Mouse (Mus musculus) thymus, adult 2 months (tissue): ENCODE data around the gene Creb3l2. TPM values are rescaled to one million over a fixed set of nuclear protein-coding genes. Genes with fewer than 3 reads are reported as not detected.
"Not testable (repeated sequence)": the region's sequence is repeated elsewhere in the genome, so short reads cannot be mapped to it uniquely, and the experiment has no call there.

Source experiments
- DNase-seq: peaks from one replicate; pipeline ENCODE4 v3.0.0; 2021
- H3K27ac ChIP-seq: fragments of 200-500 bp; 2 replicates; pipeline ENCODE4 v1.5.1; 2012; ENCODE audit warnings: low read length, control low read depth; ENCODE audit not compliant: control insufficient read depth, insufficient read depth
- H3K27me3 ChIP-seq: fragments of 200-500 bp; 2 replicates; pipeline ENCODE4 v1.6.1; 2012; ENCODE audit warnings: mild to moderate bottlenecking, low read length, moderate library complexity, mixed read lengths; ENCODE audit not compliant: control insufficient read depth, insufficient read depth
- H3K36me3 ChIP-seq: fragments of 200-500 bp; 2 replicates; pipeline ENCODE4 v1.6.1; 2012; ENCODE audit warnings: mild to moderate bottlenecking, low read length, moderate library complexity; ENCODE audit not compliant: control insufficient read depth, insufficient read depth
- H3K4me1 ChIP-seq: fragments of 200-500 bp; replicated peaks from 2 replicates; pipeline ENCODE4 v1.6.1; 2012; ENCODE audit warnings: low read length; ENCODE audit not compliant: control insufficient read depth, insufficient read depth
- H3K4me3 ChIP-seq: fragments of 200-500 bp; 2 replicates; pipeline ENCODE4 v1.5.1; 2012; ENCODE audit warnings: mild to moderate bottlenecking, low read length, control low read depth, moderate library complexity; ENCODE audit not compliant: control insufficient read depth, insufficient read depth
- CTCF ChIP-seq: fragments of 200-500 bp; IDR thresholded peaks from 2 replicates; pipeline ENCODE4 v1.5.1; 2012; ENCODE audit warnings: mild to moderate bottlenecking, control low read depth, low read length, moderate library complexity, borderline replicate concordance; ENCODE audit not compliant: control insufficient read depth, poor library complexity, insufficient read depth; ENCODE audit errors: extremely low read depth
- POLR2A ChIP-seq: fragments of 200-500 bp; IDR thresholded peaks from 2 replicates; pipeline ENCODE4 v1.6.1; 2012; ENCODE audit warnings: mild to moderate bottlenecking, low read length, control low read depth, moderate library complexity; ENCODE audit not compliant: control insufficient read depth, poor library complexity, insufficient read depth; ENCODE audit errors: extremely low read depth
- WGBS: fragments of 180-500 bp; shearing (Covaris S2); methylation state at CpG from one replicate; pipeline ENCODE4 v1.1.7; 2018; 5-methylcytosine and 5-hydroxymethylcytosine counted together
- polyA plus RNA-seq: library from polyadenylated mRNA; depleted of rRNA; stranded (reverse); fragments of >200 nt; gene quantifications from 2 replicates; pipeline ENCODE4 v1.2.3, GENCODE M21; 2012

The Creb3l2 gene
- polyA plus RNA-seq, 1 experiment, result 9.9 TPM

DNA sequence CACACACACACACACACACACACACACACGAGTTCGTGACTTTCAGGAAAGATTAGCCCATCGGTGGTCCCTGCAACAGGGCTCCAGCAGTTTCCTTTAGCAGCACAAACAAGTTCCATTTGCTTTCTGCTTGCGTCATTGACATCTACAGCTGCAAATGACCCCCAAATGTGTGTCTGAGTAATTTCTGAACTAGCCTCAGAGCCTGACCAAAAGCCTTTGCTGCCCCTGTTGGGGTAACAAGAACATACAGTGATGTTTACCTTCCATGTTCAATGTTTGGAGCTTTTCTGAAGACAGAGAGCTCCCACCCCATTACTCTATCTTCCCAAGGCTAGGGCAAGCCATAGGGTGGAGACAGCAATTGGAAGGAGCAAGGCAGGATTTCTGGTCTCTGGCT, 54.7 kb downstream of the Creb3l2 start:
- TF ChIP-seq CTCF (no peak), POLR2A (no peak)
- Histone ChIP-seq H3K36me3 (no peaks in the 10 kb centered on the region), H3K4me3 (no peak overlapping the region), H3K27me3 (no peaks in the 10 kb centered on the region), H3K27ac (no peak overlapping the region), H3K4me1 (no peaks in the 10 kb centered on the region)
- DNase-seq, result no peak
- WGBS, result 94% methylated on average over 4 of the region's 4 CpGs

DNA sequence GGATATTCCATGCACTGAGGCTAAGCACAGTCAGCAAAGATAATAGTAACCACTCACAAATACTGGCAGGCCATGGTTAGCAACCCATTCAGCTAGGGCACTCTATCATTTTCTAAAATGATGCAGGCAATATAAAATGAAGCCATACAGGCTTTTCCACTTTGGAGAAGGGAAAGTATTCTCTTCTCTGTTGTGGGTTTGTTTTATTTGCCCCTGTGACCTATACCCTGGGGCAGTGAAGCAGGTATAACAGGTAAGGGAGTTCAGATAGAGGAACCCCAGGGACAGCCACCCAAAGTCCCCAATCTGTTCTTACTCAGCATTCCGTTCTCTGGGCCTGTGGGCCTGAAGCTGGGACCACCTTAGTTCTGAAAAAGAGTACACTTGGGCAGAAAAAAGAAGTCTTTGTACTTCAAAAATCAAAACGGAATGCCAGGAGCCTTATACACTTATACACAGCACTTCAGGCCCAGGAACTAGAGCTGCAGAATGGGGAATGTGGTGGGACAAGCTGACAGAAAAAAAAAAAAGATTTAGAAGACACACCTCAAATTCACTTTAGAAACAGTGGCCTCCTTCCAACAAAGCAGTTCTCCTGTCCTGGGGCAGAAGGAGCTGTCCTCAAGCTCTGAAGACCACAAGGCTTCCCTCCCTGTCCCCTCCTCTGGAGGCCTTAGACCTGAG, 56.2 kb downstream of the Creb3l2 start:
- H3K4me1 ChIP-seq, result no peaks in the 10 kb centered on the region
- H3K4me3 ChIP-seq, result no peak overlapping the region
- TF ChIP-seq CTCF, result no peak
- TF ChIP-seq POLR2A, result no peak
- no peaks in the 10 kb centered on the region for H3K27me3 ChIP-seq
- 94% methylated on average over 2 of the region's 2 CpGs for WGBS
- no peaks in the 10 kb centered on the region for H3K36me3 ChIP-seq
- no peak overlapping the region for H3K27ac ChIP-seq
- no peak for DNase-seq

DNA sequence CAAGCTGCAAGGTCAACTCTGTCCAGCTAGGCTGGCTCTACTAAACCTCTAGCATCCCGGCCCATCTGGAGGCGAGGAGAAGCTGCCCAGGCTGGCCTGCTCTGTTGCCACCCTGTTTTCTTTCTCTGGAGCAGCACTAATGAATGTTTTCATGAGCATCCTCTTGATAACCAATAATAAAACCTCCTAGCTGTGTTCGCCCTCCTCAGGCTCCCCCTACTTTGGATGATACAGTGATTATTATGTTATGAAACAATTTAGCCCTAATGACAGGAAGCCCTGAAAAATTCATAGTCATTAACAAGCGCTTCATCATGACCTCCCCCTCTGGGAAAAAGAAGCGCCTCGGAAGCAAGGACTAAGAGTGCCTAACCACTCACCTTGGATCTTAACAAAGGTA, 59.2 kb downstream of the Creb3l2 start:
- Histone ChIP-seq H3K4me1 (no peaks in the 10 kb centered on the region), H3K36me3 (no peaks in the 10 kb centered on the region), H3K27me3 (no peaks in the 10 kb centered on the region), H3K4me3 (no peak overlapping the region), H3K27ac (no peak overlapping the region)
- no peak for DNase-seq
- no peak for TF ChIP-seq POLR2A
- TF ChIP-seq CTCF, result no peak
- 95% methylated on average over 6 of the region's 6 CpGs for WGBS

DNA sequence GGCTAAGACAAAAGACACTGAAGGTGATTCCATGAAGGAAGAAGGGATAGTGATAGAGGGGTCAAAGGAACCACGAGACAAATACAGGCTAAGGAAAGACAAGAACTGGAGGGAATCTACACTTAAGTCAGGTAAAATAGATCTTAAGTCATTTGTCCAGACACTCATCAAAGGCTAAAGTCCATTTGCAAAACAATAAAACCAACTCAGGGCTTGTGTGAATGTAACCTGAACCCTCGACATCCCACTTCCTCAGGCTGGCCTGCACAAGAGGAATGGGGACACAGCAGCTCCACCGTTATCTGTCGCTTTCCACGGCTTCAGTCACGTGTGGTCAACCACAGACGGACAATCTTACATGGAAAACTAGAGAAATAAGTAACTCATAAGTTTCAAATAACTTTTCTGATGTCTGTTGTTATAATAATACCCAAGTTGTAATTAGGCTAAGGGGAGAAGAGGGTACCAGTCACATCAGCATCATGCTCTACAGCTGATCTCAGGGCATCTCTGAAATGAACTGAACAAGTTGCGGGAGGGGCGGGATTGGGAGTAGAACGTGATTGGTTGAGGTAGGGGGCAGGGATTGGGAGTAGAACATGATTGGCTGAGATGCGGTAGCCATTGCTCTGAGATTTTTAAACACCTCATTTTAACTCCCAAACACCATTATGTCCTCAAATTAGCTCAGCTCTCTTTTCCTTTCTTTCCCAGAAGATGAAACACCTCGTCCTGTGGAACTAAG, 63.9 kb downstream of the Creb3l2 start:
- Histone ChIP-seq H3K36me3 (no peaks in the 10 kb centered on the region), H3K27ac (no peak overlapping the region), H3K4me1 (no peaks in the 10 kb centered on the region), H3K27me3 (no peaks in the 10 kb centered on the region), H3K4me3 (no peak overlapping the region)
- TF ChIP-seq CTCF, result no peak
- TF ChIP-seq POLR2A, result no peak
- WGBS, result 93% methylated on average over 12 of the region's 12 CpGs
- no peak for DNase-seq

DNA sequence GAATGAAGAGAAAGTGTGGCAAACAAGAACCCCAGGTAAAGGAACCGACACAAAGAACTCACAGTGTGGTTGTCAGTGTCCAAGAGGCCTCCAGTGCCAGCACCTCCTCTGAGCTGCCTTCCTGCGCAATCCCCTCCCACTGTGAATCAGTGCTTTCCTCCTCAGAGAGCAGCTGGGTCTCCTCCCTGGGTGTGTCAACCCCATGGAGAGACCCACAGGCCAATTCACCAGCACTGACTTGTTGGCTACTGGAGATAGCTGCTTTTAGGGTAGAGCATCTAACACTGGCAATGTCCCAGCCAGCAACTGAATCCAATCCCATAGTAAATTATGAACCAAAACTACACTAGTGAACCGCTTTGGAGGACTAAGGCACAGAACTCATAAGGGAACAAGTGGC, 64.6 kb downstream of the Creb3l2 start:
- WGBS, result 99% methylated on average over 3 of the region's 3 CpGs
- not testable (repeated sequence) for H3K4me3 ChIP-seq, H3K4me1 ChIP-seq, H3K27ac ChIP-seq, DNase-seq, H3K27me3 ChIP-seq, H3K36me3 ChIP-seq

DNA sequence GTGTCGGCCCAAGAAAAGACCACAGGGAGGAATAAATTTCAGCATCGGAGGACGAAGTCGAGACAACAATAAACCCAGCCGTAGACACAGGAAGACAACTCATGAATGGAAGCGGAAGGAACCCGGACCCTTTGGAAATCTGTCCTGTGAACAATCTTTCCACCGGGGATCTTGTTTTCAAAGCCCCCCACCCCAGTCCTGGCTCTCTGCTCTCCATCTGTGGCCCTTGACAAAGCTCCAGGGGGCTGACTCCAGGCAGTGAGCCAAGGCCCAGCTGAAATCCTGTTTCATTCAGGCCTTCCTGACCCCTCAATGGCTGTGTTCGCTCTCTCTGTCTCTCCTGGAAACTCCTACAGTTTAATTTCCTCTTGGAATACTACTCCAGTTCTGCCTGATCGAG, 66.5 kb downstream of the Creb3l2 start:
- Histone ChIP-seq H3K27ac (no peak overlapping the region), H3K4me1 (no peaks in the 10 kb centered on the region), H3K4me3 (no peak overlapping the region), H3K36me3 (no peaks in the 10 kb centered on the region), H3K27me3 (no peaks in the 10 kb centered on the region)
- no peak for DNase-seq
- TF ChIP-seq CTCF (no peak), POLR2A (no peak)
- WGBS, result 89% methylated on average over 10 of the region's 10 CpGs

DNA sequence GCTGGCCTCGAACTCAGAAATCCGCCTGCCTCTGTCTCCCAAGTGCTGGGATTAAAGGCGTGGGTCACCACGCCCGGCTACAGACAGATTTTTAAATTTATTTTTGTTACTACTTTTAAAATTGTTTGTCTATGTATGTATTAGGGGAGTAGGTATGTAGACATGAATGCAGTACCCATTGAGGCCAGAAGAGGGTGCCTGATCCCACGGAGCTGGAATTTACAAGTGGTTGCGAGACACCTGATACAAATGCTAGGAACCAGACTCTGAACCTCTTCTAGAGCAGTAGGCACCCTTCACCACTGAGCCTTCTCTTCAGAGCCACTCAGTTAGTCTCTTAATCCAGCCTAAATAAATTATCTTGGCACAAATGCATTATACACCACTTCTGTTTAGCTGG, 70.6 kb downstream of the Creb3l2 start:
- TF ChIP-seq POLR2A (no peak), CTCF (no peak)
- 85% methylated on average over 7 of the region's 7 CpGs for WGBS
- H3K36me3 ChIP-seq, result no peaks in the 10 kb centered on the region
- H3K4me3 ChIP-seq, result no peak overlapping the region
- H3K4me1 ChIP-seq, result no peaks in the 10 kb centered on the region
- no peaks in the 10 kb centered on the region; the same call in 1 of the 2 replicates for H3K27me3 ChIP-seq
- DNase-seq, result peak; percentile 55
- no peak overlapping the region for H3K27ac ChIP-seq
